Mouse (Mus musculus): Measurements from ENCODE around the gene Cdca5. TPM values are rescaled to one million over a fixed set of nuclear protein-coding genes. Genes with fewer than 3 reads are reported as not detected.
"Not testable (repeated sequence)": the region's sequence is repeated elsewhere in the genome, so short reads cannot be mapped to it uniquely, and the experiment has no call there.

Gene Cdca5
- polyA plus RNA-seq (2017; shearing (Covaris generic)), result 1 to 10 TPM; 6.7 to 9.3 TPM

- peak; percentile 88 for ATAC-seq
Measured at GRCm38 (mm10) chr19:6084478-6085248, at the start of gene Cdca5, which contains the start of gene Zfpl1. TSS of gene Cdca5 (plus strand) at chr19:6084983. TSS of gene Zfpl1 (minus strand) at chr19:6084956.

DNA sequence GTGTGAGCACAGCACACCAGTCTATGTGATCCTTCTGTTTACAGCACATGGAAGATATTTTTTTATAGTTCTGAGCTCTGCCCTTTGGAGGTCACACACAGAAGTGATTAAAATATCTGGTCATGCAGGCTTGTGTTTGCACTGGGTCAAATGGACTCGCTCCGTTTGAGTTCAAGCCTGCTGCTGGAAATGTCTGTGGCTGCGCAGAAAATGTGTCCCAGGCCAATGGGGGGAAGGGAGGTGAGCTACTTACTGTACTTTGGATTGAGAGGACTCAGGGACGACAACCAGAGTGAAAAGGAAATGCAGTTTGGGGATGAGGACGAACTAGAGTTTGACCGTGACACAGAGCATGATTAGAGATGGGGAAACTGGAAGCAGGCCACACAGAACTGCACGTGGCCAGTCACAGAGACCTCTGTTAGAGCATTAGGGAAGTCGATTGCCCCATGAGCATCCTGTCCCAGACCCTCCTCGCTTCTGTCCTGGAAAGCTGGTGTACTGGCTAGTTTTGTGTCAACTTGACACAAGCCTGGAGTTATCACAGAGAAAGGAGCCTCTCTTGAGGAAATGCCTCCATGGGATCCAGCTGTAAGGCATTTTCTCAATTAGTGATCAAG, 48.7 kb upstream of the Cdca5 start:
- ATAC-seq, result no peak

GRCm38 (mm10) chr19:6037695-6038094, 47.1 kb upstream of the Cdca5 start:
- no peak for ATAC-seq

- no peak for ATAC-seq
Measured at GRCm38 (mm10) chr19:6038326-6038725, 46.5 kb upstream of the Cdca5 start.

- no peak for ATAC-seq
Measured at GRCm38 (mm10) chr19:6040002-6040401, 44.8 kb upstream of the Cdca5 start.

DNA sequence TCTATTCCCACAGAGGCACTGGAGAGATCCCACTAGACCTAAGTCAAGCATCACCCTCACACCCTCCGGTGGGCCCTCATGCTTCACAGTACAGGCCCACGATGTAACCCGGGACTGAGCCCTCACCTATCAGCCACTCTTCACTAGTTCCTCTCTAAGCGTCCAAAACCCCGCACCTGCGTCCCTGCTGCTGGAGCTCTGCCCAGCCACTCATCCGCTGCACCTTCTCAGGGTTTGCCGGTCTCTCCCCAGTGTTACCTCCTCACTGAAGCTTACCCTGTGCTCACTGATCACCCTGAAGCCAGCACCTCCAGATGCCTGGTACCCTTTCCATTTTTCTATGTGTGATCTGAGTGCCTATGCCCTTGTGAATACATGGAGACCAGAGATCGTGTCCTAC, 42.5 kb upstream of the Cdca5 start:
- ATAC-seq, result no peak

GRCm38 (mm10) chr19:6044102-6044501, 40.7 kb upstream of the Cdca5 start:
- ATAC-seq, result not testable (repeated sequence)

GRCm38 (mm10) chr19:6045366-6046293, 39.2 kb upstream of the Cdca5 start:
- peak; percentile 33 for ATAC-seq

DNA sequence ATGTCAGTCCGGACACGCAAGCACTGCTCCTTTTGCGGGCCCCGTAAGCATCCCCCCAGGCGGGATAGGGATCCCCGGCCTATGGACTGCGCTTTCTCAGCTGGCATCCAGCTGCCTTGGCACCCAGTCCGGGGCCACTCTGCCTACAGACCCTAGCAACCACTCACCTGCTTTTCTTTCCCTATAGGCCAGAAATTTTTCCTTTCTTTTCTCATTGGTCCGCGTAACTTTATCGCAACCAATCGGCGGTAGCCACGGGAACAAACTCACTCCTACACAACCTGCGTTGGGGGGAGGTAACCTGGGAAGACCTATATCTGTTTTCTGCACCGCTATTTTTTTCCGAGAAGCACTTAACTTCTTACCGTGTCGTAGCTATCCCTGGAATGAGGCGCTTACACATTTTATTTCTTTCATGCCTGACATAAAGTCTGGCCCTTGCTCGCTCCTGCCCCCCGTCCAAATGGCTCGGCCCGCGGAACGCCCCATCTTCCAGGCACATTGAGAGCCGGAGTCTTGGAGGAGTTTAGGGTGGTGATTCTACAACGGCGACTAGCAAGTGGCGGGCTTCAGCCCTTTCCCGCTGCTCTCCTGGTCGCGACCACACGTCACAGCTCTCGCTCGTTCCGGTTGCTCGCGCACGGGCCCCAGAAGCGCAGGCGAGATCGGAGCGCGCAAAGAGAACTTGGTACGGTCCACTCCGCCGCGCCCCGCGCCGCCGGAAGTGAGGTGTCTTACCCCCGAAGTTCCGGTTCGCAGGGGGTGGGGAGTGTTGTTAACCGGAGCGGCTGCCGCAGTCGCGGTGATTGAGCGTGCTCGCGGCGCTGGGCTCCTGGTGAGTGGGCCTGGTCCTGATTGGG, 38.3 kb upstream of the Cdca5 start, which contains the start of gene Syvn1:
Gene Syvn1 (plus strand): TSS at position 283 of the 860 bp plus-strand sequence.
- peak; percentile 89 for ATAC-seq

DNA sequence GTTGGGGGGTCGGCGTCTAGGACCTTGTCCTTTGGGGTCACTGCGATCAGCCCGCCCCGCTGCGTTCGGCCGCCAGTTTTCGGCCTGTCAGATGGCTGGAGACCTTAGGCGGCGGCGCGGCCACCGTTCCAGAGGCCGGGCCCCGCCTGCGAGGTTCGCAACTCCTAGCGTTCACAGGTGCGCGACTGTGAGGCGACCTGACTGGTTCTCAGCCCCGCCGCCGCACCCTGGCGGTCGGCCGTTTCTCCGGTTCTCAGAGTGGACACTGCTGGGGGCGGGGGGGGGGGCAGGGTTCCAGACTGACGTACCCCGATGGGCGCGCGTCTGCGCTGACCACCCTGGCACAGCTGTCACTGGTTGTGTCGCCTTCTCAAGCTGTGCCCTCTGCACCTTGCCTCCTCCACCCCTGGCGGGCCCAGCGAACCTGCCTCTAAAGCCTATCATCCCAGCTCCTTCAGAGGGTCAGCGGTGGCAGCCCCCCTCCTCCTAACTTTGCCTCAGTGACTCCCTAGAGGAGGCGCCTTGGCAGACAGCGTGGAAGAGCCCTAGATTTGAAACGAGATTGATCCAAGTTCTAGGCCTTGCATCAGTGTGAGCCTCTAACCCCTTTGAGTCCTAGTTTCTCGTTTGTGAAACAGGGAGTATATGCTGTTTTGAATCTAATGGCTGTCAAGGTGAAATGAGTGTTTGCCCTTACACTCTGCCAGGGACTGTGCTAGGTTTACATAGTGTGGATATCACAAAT, 37.5 kb upstream of the Cdca5 start:
- no peak for ATAC-seq

- no peak for ATAC-seq
Measured at GRCm38 (mm10) chr19:6047899-6048166, 37.0 kb upstream of the Cdca5 start.

DNA sequence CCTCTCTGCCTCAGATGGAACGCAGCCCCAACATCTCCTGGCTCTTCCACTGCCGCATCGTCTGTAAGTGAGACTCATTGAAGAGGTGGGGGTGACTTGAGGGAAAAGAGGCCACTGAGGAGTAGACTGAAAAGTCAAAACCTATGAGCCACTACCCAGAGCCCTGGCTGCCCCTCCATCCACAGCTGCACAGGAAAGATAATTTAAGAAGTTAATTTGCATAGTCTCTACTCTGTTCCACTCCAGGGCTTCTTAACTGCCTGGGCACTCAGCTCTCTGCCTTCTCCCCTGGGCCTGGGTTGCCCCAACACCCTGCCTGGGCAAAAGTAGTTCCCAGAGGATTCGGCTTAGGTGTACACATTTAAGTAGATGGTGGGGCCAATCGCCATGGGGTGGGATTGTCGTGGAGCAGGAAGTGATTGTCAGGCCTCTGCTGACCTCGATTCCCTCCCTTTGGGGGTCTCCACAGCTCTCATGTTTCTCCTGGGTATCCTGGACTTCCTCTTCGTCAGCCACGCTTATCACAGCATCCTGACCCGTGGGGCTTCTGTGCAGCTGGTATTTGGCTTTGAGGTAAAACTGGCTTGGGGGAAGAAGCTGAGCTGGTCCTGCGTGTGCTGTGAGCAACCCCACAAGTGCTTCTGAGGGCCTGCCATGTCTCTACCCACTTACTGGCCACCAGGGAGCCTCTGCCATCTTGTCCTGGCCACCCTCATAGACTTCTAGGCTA, 35.9 kb upstream of the Cdca5 start:
- no peak for ATAC-seq

GRCm38 (mm10) chr19:6052516-6052915, 32.3 kb upstream of the Cdca5 start:
- no peak for ATAC-seq

GRCm38 (mm10) chr19:6054296-6054695, 30.5 kb upstream of the Cdca5 start:
- no peak for ATAC-seq

- no peak for ATAC-seq
Measured at GRCm38 (mm10) chr19:6056696-6057095, 28.1 kb upstream of the Cdca5 start.

GRCm38 (mm10) chr19:6057313-6058096, 27.3 kb upstream of the Cdca5 start, which contains the start of the genes Mrpl49 and Fau:
TSS of gene Mrpl49 (minus strand) at chr19:6057785.
TSS of gene Fau (plus strand) at chr19:6057844.
- peak; percentile 68 for ATAC-seq

DNA sequence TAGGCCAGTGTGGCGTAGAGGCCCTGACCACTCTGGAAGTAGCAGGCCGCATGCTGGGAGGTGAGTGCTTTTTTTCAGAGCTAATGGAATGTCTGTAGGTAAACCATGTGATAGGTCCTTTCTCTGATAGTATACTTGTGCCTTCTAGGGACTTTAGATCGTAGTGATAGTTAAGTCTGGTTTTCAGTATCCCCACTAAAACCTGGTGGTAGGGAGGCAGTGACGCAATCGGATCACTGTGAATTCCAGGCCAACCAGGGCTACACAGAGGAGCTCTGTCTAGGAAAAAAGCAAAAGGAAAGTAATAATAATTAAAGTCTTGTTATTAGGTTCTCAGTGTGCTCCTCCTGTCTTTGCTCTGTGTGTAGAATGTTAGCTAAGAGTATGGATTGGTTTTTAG, 26.3 kb upstream of the Cdca5 start:
- ATAC-seq, result no peak

GRCm38 (mm10) chr19:6058966-6059365, 25.8 kb upstream of the Cdca5 start:
- ATAC-seq, result no peak

DNA sequence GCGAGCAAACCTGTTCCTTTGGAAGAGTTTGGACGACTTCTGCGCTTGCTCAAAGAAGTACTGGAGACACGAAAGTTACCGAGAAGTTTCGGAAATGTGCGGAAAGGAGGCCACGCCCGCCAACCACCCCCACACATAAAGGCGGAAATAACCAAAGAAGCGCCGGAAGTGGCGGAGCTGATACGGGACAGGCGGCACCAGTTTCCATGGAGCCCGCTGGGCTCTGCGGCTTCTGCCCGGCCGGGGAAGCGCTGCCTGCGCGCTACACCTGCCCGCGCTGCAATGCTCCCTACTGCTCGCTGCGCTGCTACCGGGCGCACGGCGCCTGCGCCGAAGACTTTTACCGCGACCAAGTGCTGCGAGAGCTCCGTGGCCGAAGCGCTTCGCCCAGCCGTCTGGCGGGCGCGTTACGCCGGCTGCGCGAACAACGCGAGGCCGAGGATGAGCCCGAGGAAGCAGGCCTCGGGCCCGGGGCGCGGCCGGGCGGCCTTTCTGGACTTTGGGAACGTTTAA, 23.7 kb upstream of the Cdca5 start, which contains the start of gene Znhit2:
Gene Znhit2 (plus strand): TSS at position 172 of the 513 bp plus-strand sequence.
- peak; percentile 83 for ATAC-seq

All from activated CD4-positive, CD25-positive, alpha-beta regulatory T cell, adult 4 months (primary cell).